Mouse (Mus musculus) megakaryocyte, adult 5-6 weeks (primary cell): ENCODE results near the gene Zmynd15. TPM values are rescaled to one million over a fixed set of nuclear protein-coding genes. Genes with fewer than 3 reads are reported as not detected.
A peak's percentile ranks its signal among the peaks of the same experiment; 100 is the strongest.
"Not testable (repeated sequence)": the region's sequence is repeated elsewhere in the genome, so short reads cannot be mapped to it uniquely, and the experiment has no call there.

Experiments used
- ATAC-seq: 2 replicates; pipeline ENCODE4 v1.8.0; 2016; ENCODE audit warnings: mild to moderate bottlenecking, inconsistent platforms; ENCODE audit not compliant: poor library complexity, severe bottlenecking
- total RNA-seq, 2 experiments: library from RNA; stranded (forward) in 1 of 2; stranded (reverse) in 1 of 2; fragments of 153-499, 151-499 nt in 1 of 2; fragments of 221-1000, 200-1000 nt in 1 of 2; gene quantifications; 2 replicates each; pipeline versions ENCODE4 v1.2.3 to v1.2.4; 2015 to 2017

Zmynd15 gene
- total RNA-seq, 2 experiments from 2014 or later = 0.04 to 0.13 TPM

DNA sequence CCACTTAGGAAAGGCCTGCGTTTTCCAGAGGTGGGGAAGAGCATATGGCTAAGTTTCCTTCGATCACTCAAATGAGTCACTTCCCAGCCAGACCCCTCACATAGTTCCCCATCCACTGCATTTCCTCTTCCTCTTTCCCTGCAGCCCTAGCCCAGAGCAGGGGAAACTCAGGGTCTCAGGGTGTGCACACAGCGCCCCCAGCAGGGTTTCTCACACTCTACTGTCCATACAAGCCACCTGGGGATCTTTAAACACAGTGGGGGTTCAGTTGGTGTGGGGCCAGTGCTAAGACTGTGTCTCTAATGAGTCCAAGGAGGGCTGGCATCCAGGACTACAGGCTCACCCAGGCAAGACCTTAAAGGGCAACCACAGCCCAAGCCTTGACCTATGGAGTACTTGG is 12.5 kb upstream of the Zmynd15 start:
- ATAC-seq = peak; percentile 71

- no peak for ATAC-seq
Observed at GRCm38 (mm10) chr11:70447373-70447772, 11.9 kb upstream of the Zmynd15 start.

DNA sequence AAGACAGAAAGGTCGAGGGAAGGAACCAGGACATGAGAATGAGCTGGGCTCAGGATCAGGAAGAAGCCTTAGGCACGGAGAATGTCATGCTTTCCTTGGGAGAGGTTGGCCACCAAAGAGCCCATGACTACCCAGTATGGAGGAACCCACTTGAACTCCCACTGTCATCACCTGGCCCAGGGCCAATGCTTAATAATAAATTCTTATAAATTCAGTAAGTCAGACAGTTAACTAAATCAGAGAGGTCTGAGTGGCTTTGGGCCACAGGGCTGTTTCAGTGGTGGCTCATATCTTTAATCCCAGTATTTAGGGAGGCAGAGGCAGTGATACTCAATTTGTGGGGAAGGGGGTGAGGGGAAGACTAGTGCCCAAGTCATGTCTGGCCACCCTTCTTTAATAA is 8.3 kb upstream of the Zmynd15 start:
- ATAC-seq = no peak

GRCm38 (mm10) chr11:70451797-70452498 is 7.3 kb upstream of the Zmynd15 start, which contains the start of gene Med11:
TSS of gene Med11 (plus strand) at chr11:70451919.
- ATAC-seq = peak; percentile 83

- ATAC-seq = peak; percentile 57
Observed at GRCm38 (mm10) chr11:70453261-70454044, 5.8 kb upstream of the Zmynd15 start.

DNA sequence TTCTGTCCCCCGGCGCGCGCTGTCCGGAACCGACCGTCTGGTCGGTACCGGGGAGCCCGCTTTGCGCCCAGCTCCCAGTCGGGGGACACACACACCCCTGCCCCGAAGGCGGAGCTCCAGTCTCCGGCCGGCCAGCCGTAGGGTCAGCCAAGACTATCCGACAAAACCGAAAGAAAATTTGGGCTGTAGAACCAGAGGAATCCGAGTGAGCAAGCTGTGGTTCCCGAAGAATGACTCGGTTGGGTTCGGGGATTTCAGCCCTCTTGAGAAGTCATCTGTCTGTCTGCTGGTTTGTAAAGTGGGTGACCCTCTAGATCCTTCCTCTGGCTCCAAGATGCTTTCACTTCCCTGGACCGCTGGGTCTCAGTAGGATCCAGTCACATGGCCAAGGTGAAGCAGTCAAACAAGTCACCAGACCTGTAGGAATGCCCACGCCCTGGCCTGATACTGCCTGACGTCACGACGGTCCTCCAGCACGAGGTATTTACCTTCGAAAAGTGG is 418 bp downstream of the Zmynd15 start, which contains the start of gene Cxcl16:
Gene Cxcl16 (minus strand): TSS at position 384 of the 501 bp plus-strand sequence.
- ATAC-seq = peak; percentile 43

DNA sequence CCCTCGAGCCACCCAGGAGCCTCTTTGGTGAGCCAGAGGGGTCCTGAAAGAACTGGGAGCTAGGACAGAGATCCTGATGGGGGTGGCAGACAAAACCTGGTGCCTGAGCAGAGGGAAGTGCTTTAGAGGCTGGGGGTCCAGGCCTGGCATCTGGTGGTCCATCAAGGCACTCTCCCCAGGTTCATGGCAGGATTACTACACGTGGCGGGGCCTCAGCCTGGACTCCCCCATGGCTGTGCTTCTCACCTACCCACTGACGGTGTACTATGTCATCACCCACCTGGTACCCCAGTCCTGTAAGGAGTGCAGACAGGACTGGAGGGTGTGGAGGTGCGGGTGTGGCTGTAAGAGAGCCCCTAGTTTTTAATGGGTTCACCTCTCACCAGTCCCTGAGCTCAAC is 4.7 kb downstream of the Zmynd15 start:
- no peak for ATAC-seq

- ATAC-seq = no peak
Observed at GRCm38 (mm10) chr11:70465211-70465610, 6.0 kb downstream of the Zmynd15 start.

- no peak for ATAC-seq
Observed at GRCm38 (mm10) chr11:70465824-70466223, 6.6 kb downstream of the Zmynd15 start.

GRCm38 (mm10) chr11:70467902-70468619 is 8.8 kb downstream of the Zmynd15 start:
- peak; percentile 57 for ATAC-seq

- ATAC-seq = no peak
Observed at GRCm38 (mm10) chr11:70469764-70470163, 10.5 kb downstream of the Zmynd15 start.

- no peak for ATAC-seq
Observed at GRCm38 (mm10) chr11:70472716-70473115, 13.5 kb downstream of the Zmynd15 start.

GRCm38 (mm10) chr11:70473291-70473690 is 14.1 kb downstream of the Zmynd15 start:
- ATAC-seq = not testable (repeated sequence)

GRCm38 (mm10) chr11:70474872-70475534 is 15.8 kb downstream of the Zmynd15 start:
- ATAC-seq = no peak

DNA sequence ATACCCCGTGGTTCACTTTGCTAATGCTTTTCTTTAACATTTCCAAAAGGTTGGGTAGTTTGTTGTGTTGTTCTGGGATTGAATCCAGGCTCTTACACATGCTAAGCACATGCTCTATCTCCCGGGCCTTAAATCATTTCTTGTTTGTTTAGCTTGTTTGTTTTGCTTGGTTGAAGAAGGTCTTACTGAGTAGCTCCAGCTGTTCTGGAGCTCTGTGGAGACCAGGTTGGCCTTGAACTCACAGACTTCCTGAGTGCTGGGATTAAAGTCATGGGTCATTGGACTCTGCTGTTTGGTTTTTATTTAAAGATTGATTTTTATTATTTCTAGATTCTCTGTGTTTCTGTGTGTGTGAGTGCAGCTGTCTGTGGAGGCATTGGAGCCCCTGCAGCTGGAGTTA is 26.3 kb downstream of the Zmynd15 start:
- no peak for ATAC-seq

DNA sequence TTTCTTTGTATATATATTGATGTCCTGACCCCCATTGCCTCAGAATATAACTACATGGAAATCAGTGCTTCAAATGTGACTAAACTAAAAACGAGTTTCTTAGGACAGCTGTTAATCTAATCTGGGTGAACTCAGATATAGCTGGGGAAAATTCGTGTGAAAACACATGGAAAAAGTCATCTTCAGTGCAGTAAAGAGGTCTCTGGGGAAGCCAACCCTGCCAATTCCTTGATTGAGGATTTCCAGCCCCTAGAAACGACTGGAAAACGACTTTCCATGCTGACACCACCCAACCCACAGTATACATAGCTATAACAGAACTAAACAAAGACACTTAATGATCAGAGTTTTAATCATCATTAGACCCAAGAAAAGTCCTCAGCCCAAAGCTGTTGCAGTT is 28.6 kb downstream of the Zmynd15 start:
- ATAC-seq = no peak

GRCm38 (mm10) chr11:70489138-70489537 is 29.9 kb downstream of the Zmynd15 start:
- ATAC-seq = no peak

DNA sequence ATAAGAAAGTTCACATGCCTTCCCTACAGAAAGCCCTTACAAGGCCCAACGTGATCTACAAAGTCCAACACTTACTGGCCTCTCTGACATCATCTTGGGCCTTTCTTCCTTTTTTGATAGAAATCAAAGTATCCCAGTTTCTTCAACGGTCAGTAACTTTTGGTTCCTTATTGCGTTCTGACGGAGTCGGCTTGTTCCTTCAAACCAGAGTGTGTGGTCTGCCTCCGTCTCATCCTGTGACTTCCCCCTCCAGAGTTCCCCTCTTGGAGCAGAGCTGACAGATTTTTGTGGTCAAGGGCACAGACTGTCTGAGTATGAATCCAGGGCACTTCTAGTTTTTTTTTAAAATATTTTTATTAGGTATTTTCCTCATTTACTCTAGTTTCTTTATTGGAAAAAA is 30.5 kb downstream of the Zmynd15 start:
- peak; percentile 95 for ATAC-seq

DNA sequence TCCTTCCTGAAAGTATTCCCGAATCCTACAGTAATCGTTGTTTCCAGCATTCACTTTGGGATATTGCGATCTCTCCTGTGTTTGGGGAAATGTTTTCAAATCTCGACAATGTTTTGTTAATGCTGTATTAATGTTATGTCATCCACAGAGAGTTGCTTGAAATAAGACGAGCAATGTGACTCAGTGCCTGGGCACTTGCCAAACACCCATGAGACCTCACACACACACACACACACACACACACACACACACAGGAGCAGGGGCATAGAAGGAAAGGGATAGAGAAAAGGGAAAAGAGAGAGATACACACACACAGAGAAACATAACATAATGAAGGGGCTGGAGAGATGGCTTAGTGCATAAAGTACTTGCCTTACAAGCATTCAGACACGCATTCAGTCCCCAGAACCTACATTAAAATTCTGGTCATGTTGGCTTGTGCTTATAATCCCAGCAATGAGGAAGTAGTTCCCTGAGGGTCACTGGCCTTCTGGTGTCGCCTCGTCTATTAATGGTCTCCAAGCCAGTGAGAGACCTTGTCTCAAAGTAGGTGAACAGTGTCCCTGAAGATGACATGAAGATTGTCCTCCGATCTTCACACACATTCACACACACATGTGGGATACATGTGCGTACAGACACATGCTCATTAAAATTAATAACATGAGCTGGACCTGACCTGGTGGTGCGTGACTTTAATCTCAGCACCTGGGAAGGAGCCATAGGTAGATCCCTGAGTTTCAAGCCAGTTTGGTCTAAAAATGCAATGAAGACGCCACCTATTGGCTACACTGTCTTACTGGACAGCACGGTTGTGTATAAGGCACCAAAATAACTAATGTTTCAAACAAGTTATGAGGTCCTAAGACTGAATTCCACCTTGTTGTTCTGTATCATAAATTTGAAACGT is 40.6 kb downstream of the Zmynd15 start:
- ATAC-seq = no peak

DNA sequence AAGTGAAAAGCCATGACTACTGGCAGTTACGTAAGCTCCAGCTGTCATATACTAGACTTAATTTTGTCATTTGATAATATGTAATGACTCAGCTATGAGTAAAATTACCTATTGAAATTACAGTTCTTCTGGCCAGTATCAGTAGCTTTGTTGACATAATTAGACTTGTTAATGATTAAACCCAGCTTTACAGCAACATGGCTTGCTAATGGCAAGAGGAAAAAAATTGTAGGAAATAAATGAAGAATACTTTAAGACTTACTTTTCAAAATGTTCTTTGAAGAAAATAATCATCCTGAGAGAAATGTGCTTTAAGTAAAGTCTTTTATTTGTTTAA is 41.2 kb downstream of the Zmynd15 start:
- no peak for ATAC-seq
